Mouse (Mus musculus) small intestine, adult 2 months (tissue): ENCODE data around the gene Itih1. TPM values are rescaled to one million over a fixed set of nuclear protein-coding genes. Genes with fewer than 3 reads are reported as not detected.

Experiments
- H3K27ac ChIP-seq: fragments of 200-500 bp; 2 replicates; pipeline ENCODE4 v1.5.1; 2012; ENCODE audit warnings: low read depth, low read length, control low read depth, inconsistent platforms; ENCODE audit not compliant: insufficient read depth
- H3K27me3 ChIP-seq: fragments of 200-500 bp; 2 replicates; pipeline ENCODE4 v1.6.1; 2012; ENCODE audit warnings: mild to moderate bottlenecking, moderate library complexity, low read length, inconsistent platforms; ENCODE audit not compliant: control insufficient read depth, insufficient read depth
- H3K36me3 ChIP-seq: fragments of 200-500 bp; 2 replicates; pipeline ENCODE4 v1.6.1; 2012; ENCODE audit warnings: mild to moderate bottlenecking, low read length, control low read depth, inconsistent platforms; ENCODE audit not compliant: control insufficient read depth, insufficient read depth
- H3K4me1 ChIP-seq: fragments of 200-500 bp; 2 replicates; pipeline ENCODE4 v1.6.1; 2012; ENCODE audit warnings: low read length, inconsistent platforms, mixed read lengths; ENCODE audit not compliant: control insufficient read depth, insufficient read depth, insufficient read length
- H3K4me3 ChIP-seq: fragments of 200-500 bp; 2 replicates; pipeline ENCODE4 v1.5.1; 2012; ENCODE audit warnings: low read depth, mild to moderate bottlenecking, control low read depth, inconsistent platforms, low read length, moderate library complexity
- CTCF ChIP-seq: fragments of 200-500 bp; IDR thresholded peaks from 2 replicates; pipeline ENCODE4 v1.5.1; 2012; ENCODE audit warnings: low read depth, mild to moderate bottlenecking, control low read depth, inconsistent platforms, low read length, moderate library complexity, mixed read lengths; ENCODE audit not compliant: insufficient replicate concordance, insufficient read length; ENCODE audit errors: extremely low read depth
- POLR2A ChIP-seq: fragments of 200-500 bp; IDR thresholded peaks from 2 replicates; pipeline ENCODE4 v1.6.1; 2012; ENCODE audit warnings: low read depth, mild to moderate bottlenecking, control low read depth, inconsistent platforms, low read length, moderate library complexity
- WGBS: fragments of 180-500 bp; shearing (Covaris S2); methylation state at CpG from one replicate; pipeline ENCODE4 v1.1.7; 2018; 5-methylcytosine and 5-hydroxymethylcytosine counted together
- polyA plus RNA-seq: library from polyadenylated mRNA; depleted of rRNA; stranded (reverse); fragments of >200 nt; gene quantifications from 2 replicates; pipeline ENCODE4 v1.2.3, GENCODE M21; 2012

Itih1 gene
- polyA plus RNA-seq, 1 experiment = not detected

DNA sequence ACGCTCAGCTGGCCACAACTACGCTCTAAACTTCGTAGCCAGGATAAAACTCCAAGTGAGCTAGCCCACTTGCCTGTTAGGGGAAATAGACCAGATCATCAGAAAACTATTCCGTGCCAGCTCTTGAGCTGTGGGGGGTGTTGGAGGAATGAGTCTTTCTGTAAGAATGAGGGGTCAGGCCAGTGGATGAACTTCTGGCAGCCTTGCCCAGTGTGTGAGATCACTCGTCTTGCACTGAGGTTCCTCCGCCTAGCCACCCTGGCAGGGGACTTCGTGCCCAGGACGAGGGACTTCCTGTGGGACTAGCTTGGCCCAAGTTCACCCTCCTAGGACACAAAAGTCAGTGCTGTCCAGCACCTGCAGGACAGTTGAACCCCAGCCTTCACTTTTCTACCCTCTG is 38.8 kb downstream of the Itih1 start:
- 81% methylated on average over 8 of the region's 8 CpGs for WGBS
- Histone ChIP-seq H3K4me3 (no peak overlapping the region), H3K4me1 (no peaks in the 10 kb centered on the region), H3K27ac (no peak overlapping the region), H3K27me3 (no peaks in the 10 kb centered on the region), H3K36me3 (no peaks in the 10 kb centered on the region)
- TF ChIP-seq POLR2A = no peak
- TF ChIP-seq CTCF = no peak

DNA sequence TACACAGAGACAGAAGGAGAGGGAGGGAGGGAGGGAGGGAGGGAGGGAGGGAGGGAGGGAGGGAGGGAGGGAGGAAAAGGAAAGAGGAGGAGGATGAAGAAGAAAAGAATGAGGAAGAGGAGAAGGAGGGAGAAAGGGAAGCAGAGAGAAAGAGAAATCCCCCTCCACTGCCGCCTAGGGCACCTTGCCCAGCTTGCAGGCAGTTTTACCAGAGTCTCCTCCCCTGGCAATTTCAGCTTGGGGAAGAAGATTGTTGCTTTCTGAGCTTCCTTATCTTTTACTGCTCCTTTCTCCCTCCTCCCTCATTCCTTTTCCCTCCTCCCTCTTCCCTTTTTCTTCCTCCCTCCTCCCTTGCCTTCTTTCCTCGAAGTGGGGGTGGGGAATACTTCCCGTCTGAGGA is 40.1 kb downstream of the Itih1 start:
- no peak for TF ChIP-seq CTCF
- TF ChIP-seq POLR2A = no peak
- WGBS = 41% methylated on average over 3 of the region's 3 CpGs
- no peaks in the 10 kb centered on the region for H3K27me3 ChIP-seq

DNA sequence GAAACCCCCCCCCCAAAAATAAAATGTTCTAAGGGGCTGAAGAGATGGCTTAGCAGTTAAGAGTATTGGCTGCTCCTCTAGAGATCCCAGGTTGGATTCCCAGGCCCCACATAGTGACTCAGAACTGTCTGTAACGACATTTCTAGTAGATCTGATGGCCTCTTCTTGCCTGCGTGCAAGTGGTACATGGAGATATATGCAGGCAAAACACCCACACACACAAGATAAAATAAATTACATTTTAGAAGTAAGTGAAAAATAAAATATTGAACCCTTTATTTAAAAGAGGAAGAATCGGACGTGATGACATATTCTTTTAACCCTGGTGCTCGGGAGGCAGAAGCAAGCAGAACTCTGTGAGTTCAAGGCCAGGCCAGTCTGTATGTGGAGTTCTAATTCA is 40.5 kb downstream of the Itih1 start:
- WGBS = 82% methylated on average over 5 of the region's 5 CpGs
- Histone ChIP-seq H3K36me3 (no peaks in the 10 kb centered on the region), H3K4me3 (no peak overlapping the region), H3K4me1 (no peaks in the 10 kb centered on the region), H3K27me3 (no peaks in the 10 kb centered on the region), H3K27ac (no peak overlapping the region)
- TF ChIP-seq POLR2A (no peak), CTCF (no peak)

More for the DNA sequence above, 40.1 kb downstream of the Itih1 start:
- no peak overlapping the region for H3K4me3 ChIP-seq
- H3K27ac ChIP-seq = no peak overlapping the region
- no peaks in the 10 kb centered on the region for H3K36me3 ChIP-seq
- no peaks in the 10 kb centered on the region for H3K4me1 ChIP-seq

- 72% methylated on average over 3 of the region's 3 CpGs for WGBS
Observed at GRCm38 (mm10) chr14:30899972-30900371, 43.1 kb downstream of the Itih1 start.

GRCm38 (mm10) chr14:30888271-30888732 is 54.8 kb downstream of the Itih1 start:
- H3K36me3 ChIP-seq = no peaks in the 10 kb centered on the region
- H3K27me3 ChIP-seq = no peaks in the 10 kb centered on the region
- no peak overlapping the region for H3K27ac ChIP-seq
- TF ChIP-seq CTCF = no peak
- TF ChIP-seq POLR2A = no peak
- no peak overlapping the region for H3K4me3 ChIP-seq
- H3K4me1 ChIP-seq = peaks cover 3% of the 10 kb centered on the region
- WGBS = 6% methylated on average over 9 of the region's 9 CpGs

More at GRCm38 (mm10) chr14:30899972-30900371, 43.1 kb downstream of the Itih1 start:
- TF ChIP-seq CTCF = no peak
- no peak for TF ChIP-seq POLR2A
- no peaks in the 10 kb centered on the region for H3K36me3 ChIP-seq
- no peaks in the 10 kb centered on the region for H3K27me3 ChIP-seq
- no peaks in the 10 kb centered on the region for H3K4me1 ChIP-seq
- H3K4me3 ChIP-seq = no peak overlapping the region
- H3K27ac ChIP-seq = no peak overlapping the region

- H3K27ac ChIP-seq = no peak within 1 kb of the TSS
- H3K36me3 ChIP-seq = no peaks in the 10 kb centered on the region
- H3K4me1 ChIP-seq = peaks cover 3% of the 10 kb centered on the region
- whole genome bisulfite sequencing = 75% methylated on average over 3 of the region's 3 CpGs
- H3K27me3 ChIP-seq = no peaks in the 10 kb centered on the region
- no peak within 1 kb of the TSS for H3K4me3 ChIP-seq
- no peak for TF ChIP-seq POLR2A
- no peak for TF ChIP-seq CTCF
Observed at GRCm38 (mm10) chr14:30886204-30886603, 56.9 kb downstream of the Itih1 start, which contains the start of gene Itih4. Gene Itih4 (plus strand): TSS chr14:30886476.

GRCm38 (mm10) chr14:30885298-30885697 is 57.8 kb downstream of the Itih1 start:
- Histone ChIP-seq H3K4me3 (no peak overlapping the region), H3K27me3 (no peaks in the 10 kb centered on the region), H3K4me1 (peaks cover 3% of the 10 kb centered on the region), H3K27ac (no peak overlapping the region), H3K36me3 (no peaks in the 10 kb centered on the region)
- WGBS = 20% methylated on average over 3 of the region's 3 CpGs
- TF ChIP-seq CTCF (no peak), POLR2A (no peak)
